Mouse (Mus musculus) liver, adult 2 months (tissue): ENCODE measurements around the gene Pwp2. TPM values are rescaled to one million over a fixed set of nuclear protein-coding genes. Genes with fewer than 3 reads are reported as not detected.

Experiments
- DNase-seq: peaks from one replicate; pipeline ENCODE4 v3.0.0-alpha.2; 2011; ENCODE audit warnings: low read depth, low spot score; ENCODE audit errors: extremely low read depth
- H3K27ac ChIP-seq: fragments of 200-500 bp; replicated peaks from 2 replicates; pipeline ENCODE4 v1.5.1; 2012; ENCODE audit warnings: low read depth, mild to moderate bottlenecking, control low read depth, inconsistent platforms, low read length; ENCODE audit not compliant: insufficient read depth
- H3K27me3 ChIP-seq: fragments of 200-500 bp; 2 replicates; pipeline ENCODE4 v1.6.1; 2012; ENCODE audit warnings: mild to moderate bottlenecking, moderate library complexity, low read length, inconsistent platforms; ENCODE audit not compliant: control insufficient read depth, insufficient read depth
- H3K36me3 ChIP-seq: fragments of 200-500 bp; 2 replicates; pipeline ENCODE4 v1.6.1; 2012; ENCODE audit warnings: low read length, inconsistent platforms; ENCODE audit not compliant: control insufficient read depth, insufficient read depth
- H3K4me1 ChIP-seq: fragments of 200-500 bp; 2 replicates; pipeline ENCODE4 v1.6.1; 2011; ENCODE audit warnings: low read length; ENCODE audit not compliant: control insufficient read depth, insufficient read depth
- H3K4me3 ChIP-seq: fragments of 200-500 bp; 2 replicates; pipeline ENCODE4 v1.5.1; 2011; ENCODE audit warnings: low read depth, mild to moderate bottlenecking, control low read depth, low read length, moderate library complexity; ENCODE audit not compliant: insufficient read depth
- H3K79me2 ChIP-seq: fragments of 200-500 bp; 2 replicates; pipeline ENCODE4 v1.6.1; 2012; ENCODE audit warnings: inconsistent platforms, mild to moderate bottlenecking, low read length, moderate library complexity; ENCODE audit not compliant: control insufficient read depth, insufficient read depth
- H3K9ac ChIP-seq: fragments of 200-500 bp; 2 replicates; pipeline ENCODE4 v1.6.1; 2012; ENCODE audit warnings: low read depth, mild to moderate bottlenecking, control low read depth, inconsistent platforms, low read length
- CTCF ChIP-seq: fragments of 200-500 bp; IDR thresholded peaks from 2 replicates; pipeline ENCODE4 v1.5.1; 2011; ENCODE audit warnings: low read depth, low read length, control low read depth
- POLR2A ChIP-seq: fragments of 200-500 bp; IDR thresholded peaks from 2 replicates; pipeline ENCODE4 v1.6.1; 2011; ENCODE audit warnings: low read length, control low read depth; ENCODE audit not compliant: insufficient read depth; ENCODE audit errors: extremely low read depth
- WGBS: fragments of 180-500 bp; shearing (Covaris S2); methylation state at CpG from one replicate; pipeline ENCODE4 v1.1.7; 2018; 5-methylcytosine and 5-hydroxymethylcytosine counted together
- polyA plus RNA-seq: library from polyadenylated mRNA; depleted of rRNA; stranded (reverse); fragments of >200 nt; gene quantifications from 2 replicates; pipeline ENCODE4 v1.2.3, GENCODE M21; 2012
- total RNA-seq: library from RNA; depleted of rRNA; stranded (reverse); fragments of >200 nt; gene quantifications from 2 replicates; pipeline ENCODE4 v1.2.3, GENCODE M21; 2014

Gene Pwp2
- total and polyA plus RNA-seq, 2 experiments: 5.3 to 9.3 TPM

GRCm38 (mm10) chr10:78165256-78166005 lies 19.5 kb downstream of the Pwp2 start:
- TF ChIP-seq CTCF (no peak), POLR2A (no peak)
- H3K79me2 ChIP-seq: peaks cover 4% of the 10 kb centered on the region; the same call in 1 of the 2 replicates
- no peak overlapping the region for H3K27ac ChIP-seq
- 86% methylated on average over 21 of the region's 21 CpGs for WGBS
- H3K9ac ChIP-seq: no peak overlapping the region
- DNase-seq: no peak
- 0 out of 2 replicates have a peak, but pooled peaks cover 3% of the 10 kb centered on the region for H3K36me3 ChIP-seq
- H3K4me3 ChIP-seq: no peak overlapping the region
- peaks cover 13% of the 10 kb centered on the region for H3K4me1 ChIP-seq
- no peaks in the 10 kb centered on the region for H3K27me3 ChIP-seq

DNA sequence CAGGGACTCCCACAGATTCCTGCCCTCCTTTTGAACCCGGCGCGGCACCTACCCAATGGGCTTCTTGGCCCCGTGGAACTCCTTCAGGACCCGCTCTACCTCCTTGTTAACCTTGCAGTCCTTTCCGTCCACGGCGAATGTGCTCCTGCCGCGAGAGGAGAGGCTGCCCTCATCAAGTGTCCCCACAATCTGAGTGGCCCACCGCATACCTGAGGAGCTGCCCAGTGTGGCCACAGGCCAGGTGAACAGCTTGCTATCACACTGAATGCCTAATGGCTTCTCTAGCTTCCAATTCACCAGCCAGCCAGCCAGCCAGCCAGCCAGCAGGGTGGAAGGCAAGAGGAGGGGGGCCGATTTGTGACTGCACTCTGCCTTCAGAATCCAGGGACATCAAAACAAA lies 20.2 kb downstream of the Pwp2 start:
- no peaks in the 10 kb centered on the region for H3K27me3 ChIP-seq
- H3K4me1 ChIP-seq: peaks cover 10% of the 10 kb centered on the region
- H3K27ac ChIP-seq: no peak overlapping the region
- H3K79me2 ChIP-seq: peaks cover 4% of the 10 kb centered on the region; the same call in 1 of the 2 replicates
- H3K9ac ChIP-seq: no peak overlapping the region
- no peak for DNase-seq
- TF ChIP-seq CTCF (no peak), POLR2A (no peak)
- WGBS: 94% methylated on average over 12 of the region's 12 CpGs
- H3K36me3 ChIP-seq: 0 out of 2 replicates have a peak, but pooled peaks cover 3% of the 10 kb centered on the region
- no peak overlapping the region for H3K4me3 ChIP-seq

DNA sequence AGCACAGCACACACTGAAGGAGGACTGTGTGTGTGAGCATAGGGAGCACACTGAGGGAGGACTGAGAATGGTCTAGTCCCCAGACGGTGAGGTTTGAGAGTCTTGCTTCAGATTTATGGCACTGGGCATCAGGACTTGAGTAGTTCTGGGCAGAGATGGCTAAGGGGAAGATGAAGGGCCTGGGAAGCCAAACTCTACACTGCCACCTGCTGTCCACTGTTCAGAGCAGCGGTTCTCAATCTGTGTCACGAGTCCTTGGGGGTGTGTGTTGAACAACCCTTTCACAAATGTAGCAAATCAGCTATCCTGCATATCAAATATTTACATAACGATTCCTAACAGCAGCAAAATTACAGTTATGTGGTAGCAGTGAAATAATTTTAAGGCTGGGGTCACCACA lies 21.0 kb downstream of the Pwp2 start:
- DNase-seq: peak; percentile 46
- H3K79me2 ChIP-seq: no peaks in the 10 kb centered on the region
- H3K27ac ChIP-seq: no peak overlapping the region
- TF ChIP-seq POLR2A (no peak), CTCF (peak; percentile 80)
- no peak overlapping the region for H3K4me3 ChIP-seq
- peaks cover 11% of the 10 kb centered on the region for H3K4me1 ChIP-seq
- 0 out of 2 replicates have a peak, but pooled peaks cover 3% of the 10 kb centered on the region for H3K36me3 ChIP-seq
- no peaks in the 10 kb centered on the region for H3K27me3 ChIP-seq
- 29% methylated on average over 4 of the region's 4 CpGs for WGBS
- no peak overlapping the region for H3K9ac ChIP-seq

DNA sequence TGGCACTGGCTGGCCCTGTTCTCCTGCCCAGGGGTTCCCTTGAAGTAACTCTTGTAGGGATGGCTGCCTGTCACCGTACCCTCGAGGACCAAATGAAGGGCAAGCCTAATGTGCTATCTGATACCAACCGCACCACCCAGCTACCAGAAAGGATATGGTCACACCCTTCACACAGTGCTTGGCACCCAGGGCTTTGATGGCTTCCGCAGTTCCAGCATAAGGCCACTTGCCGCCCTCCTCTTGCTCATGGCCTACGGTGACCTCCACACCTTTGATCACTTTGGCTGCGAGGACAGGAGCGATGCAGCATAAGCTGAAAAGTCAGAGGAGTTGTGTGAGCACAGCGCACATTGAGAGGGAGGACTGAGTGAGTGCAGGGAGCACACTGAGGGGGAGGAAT lies 21.7 kb downstream of the Pwp2 start:
- no peak overlapping the region for H3K27ac ChIP-seq
- H3K36me3 ChIP-seq: 0 out of 2 replicates have a peak, but pooled peaks cover 3% of the 10 kb centered on the region
- TF ChIP-seq CTCF: no peak
- TF ChIP-seq POLR2A: no peak
- H3K79me2 ChIP-seq: no peaks in the 10 kb centered on the region
- no peak overlapping the region for H3K9ac ChIP-seq
- DNase-seq: no peak
- no peaks in the 10 kb centered on the region for H3K27me3 ChIP-seq
- 91% methylated on average over 9 of the region's 9 CpGs for WGBS
- H3K4me1 ChIP-seq: peaks cover 5% of the 10 kb centered on the region
- no peak overlapping the region for H3K4me3 ChIP-seq

DNA sequence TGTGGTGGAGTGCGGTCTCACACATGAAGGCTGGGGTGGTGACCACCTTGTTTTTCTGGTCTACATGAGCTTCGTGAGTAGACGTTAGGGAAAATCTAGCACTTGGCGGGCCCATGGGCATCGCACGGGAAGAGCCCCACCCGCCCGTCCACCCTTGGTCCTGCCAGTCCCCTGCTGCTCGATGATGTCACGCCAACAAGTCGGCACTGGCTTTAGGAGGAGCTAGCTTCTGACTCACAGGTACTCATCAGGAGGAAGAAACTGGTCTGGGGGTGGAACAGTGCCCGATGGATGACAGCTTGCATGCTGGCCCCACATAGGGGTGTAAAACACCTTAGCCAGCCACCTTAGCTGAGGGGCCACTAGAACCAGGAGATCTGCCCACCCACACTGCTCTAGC lies 22.3 kb downstream of the Pwp2 start:
- Histone ChIP-seq H3K4me3 (no peak overlapping the region), H3K9ac (no peak overlapping the region), H3K27me3 (no peaks in the 10 kb centered on the region), H3K79me2 (no peaks in the 10 kb centered on the region), H3K4me1 (peaks cover 4% of the 10 kb centered on the region; the same call in 1 of the 2 replicates), H3K36me3 (0 out of 2 replicates have a peak, but pooled peaks cover 3% of the 10 kb centered on the region), H3K27ac (no peak overlapping the region)
- no peak for TF ChIP-seq POLR2A
- no peak for TF ChIP-seq CTCF
- WGBS: 97% methylated on average over 12 of the region's 12 CpGs
- no peak for DNase-seq

GRCm38 (mm10) chr10:78161096-78161495 lies 23.9 kb downstream of the Pwp2 start:
- Histone ChIP-seq H3K27ac (no peak overlapping the region), H3K9ac (no peak overlapping the region), H3K27me3 (no peaks in the 10 kb centered on the region), H3K4me3 (no peak overlapping the region), H3K79me2 (no peaks in the 10 kb centered on the region), H3K36me3 (no peaks in the 10 kb centered on the region), H3K4me1 (peaks cover 4% of the 10 kb centered on the region; the same call in 1 of the 2 replicates)
- no peak for TF ChIP-seq CTCF
- TF ChIP-seq POLR2A: no peak
- WGBS: 74% methylated on average over 8 of the region's 8 CpGs
- DNase-seq: no peak
